Mouse (Mus musculus) cerebellum, postnatal 25 days (tissue): ENCODE measurements at regions not wholly inside any gene's neighbourhood (a gene's known extent, or its start where the extent isn't known, plus 50 kb on each side); places are given as distances from the start of the nearest gene placed in this dataset.

Experiments used
- DNase-seq, 2 experiments: peaks; one replicate each; pipeline ENCODE4 v3.0.0; 2021; ENCODE audit warnings: mixed read lengths in 2 of 2

DNA sequence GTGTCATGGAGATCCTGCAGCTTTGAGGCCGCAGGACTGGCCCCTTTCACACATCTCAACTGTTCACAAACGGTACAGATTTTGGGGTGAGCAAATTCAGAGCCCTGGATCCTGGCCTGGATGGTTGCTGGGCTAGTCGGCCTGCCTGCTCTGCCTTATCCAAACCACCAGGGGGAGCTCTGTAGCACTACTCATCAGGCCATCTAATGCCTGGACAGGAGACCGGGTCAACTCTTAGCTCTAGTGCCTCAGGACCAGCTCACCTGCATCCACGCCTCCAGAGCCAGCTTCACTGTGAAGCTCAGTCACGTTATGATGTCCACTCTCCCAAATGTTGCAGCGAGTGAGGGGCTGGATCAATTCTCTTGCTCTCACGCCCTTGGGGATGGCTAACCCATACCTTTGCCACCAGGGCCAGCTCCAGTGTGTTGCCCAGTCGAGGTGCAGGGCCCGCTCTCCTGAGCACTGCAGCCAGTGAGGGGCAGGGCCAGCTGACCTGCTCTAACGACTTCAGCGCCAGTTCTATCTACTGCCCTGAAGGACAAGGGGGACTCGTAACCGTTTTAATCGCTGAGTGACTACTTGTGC is 206.8 kb downstream of the Etnk1 start:
- peak; percentile 71 to 81 for DNase-seq

DNA sequence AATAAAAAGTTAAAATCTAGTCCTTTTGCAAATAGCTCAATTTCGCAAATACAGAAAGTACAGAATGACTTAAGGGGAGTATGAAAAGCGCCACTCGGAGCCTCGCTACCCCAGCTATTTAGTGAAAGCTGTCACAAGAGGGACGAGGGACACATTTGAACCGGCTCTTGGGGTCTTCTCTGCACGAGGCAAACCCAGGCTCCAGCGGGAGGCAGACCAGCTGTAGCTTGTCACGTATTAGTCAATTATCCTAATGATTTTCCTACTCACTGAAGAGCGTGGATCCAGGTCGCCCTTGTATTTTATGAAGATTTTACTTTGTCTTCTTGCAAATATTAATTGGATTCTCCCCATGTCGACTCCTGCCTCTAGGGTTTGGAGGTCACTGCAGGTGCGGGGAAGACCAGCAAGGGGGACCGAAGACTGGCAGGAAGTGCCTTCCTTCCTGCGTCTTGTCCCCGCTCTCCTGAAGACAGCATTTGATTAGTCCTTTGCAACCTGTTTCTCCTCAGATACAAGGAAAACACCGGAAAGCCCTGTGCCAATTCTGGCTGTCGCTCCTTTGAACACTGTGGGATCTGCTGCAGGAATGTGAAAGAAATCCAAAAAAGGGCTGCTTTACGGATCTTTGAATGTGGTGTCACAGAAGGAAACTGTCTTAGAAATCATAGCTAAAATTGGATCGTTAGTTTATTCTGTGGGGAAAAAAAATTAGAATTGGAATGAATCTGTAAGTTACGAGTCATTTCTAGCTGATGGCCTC is 209.1 kb downstream of the Etnk1 start:
- DNase-seq, result no peak

DNA sequence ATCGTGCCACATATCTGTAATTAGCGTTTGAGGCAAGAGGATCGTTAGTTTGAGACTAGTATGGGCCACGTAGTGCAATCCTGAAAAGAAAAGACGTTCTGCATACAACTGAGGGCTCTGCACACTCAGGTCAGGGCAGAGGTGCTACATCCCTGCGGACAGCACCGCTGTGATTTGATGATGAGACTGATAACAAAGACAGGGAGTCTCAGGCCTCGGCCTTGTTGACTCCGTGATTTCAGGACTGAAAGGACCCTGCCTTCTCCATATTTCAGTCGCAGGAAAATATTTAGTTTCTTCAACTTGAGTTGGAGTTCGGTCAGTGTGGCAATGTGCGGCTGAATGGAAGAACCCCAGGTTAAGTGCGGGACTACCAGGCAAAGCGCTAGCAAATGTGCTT is 210.1 kb downstream of the Etnk1 start:
- no peak for DNase-seq

DNA sequence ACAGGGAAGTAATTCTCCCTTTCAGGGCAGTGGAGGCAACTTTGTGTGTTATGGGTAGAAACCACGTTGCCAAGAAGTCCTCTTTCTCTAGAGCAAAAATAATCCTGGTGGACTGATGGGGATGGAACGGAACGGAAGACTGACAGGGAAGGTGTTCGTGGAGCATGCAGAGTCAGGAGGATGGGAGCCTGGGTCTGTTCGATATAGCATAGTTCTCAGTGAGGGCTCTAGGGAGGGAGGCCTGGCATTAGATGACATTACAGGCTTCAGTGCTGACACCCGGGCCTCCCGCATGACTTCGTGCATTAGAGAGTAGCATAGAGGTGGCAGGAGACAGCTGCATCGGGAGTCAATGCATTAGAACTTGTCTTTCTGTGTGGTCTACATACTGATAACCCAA is 211.1 kb downstream of the Etnk1 start:
- no peak for DNase-seq

DNA sequence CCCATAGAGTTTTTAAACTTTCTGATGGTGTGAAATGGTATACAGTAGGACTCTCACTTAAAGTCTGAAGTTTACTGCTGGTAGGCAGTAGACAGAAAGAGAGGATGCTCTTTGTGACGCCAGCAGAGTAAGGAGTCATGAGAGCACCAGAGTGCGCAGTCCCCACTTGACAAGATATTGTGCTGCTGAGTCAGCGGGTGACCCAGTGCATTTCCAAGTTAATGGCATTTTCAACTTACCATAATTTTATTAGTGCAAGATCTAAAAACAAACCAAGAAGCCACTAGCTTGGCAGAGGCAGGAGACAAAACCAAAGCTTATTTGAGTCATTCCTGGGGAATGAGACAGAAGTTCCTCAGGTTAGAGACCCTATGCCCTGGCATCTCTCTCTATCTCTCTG is 213.5 kb downstream of the Etnk1 start:
- no peak for DNase-seq

DNA sequence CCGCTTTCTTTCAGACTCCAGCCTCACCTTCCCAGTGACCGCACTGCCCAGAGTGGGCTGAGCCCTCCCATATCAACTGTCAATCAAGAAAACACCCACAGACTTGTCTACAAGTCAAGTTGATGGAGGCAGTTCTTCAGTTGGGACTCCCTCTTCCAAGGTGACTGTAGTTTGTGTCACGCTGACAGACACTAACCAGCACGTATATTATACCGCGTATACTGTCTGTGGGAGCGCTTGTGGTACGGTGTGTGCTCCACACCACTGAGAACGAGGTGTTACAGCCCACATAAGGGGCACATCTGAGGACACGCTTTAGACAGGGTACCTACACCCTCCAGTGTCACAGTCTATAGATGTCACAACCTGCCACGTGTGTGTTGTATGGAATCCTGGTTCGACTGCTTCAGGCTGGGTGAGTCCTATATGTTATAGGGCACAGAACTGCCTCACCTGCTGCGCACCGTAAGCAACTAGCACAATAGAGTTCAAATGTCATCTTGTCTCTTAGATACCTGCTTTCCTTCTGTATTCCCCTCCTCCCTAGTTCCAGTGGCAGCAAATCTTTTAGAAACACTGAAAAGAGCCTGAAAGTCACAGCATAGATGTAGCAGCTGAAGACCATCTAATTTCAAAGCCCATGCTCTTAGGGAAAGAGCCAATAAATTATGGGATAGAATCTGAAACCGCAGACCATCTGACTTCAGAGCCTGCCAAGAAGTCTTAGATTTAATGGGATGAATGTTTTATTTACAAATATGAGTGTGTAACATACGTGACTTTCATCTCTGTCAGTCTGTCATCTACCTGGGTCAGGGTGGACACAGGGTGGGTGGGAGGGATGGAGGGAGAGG is 219.8 kb downstream of the Etnk1 start:
- no peak for DNase-seq

DNA sequence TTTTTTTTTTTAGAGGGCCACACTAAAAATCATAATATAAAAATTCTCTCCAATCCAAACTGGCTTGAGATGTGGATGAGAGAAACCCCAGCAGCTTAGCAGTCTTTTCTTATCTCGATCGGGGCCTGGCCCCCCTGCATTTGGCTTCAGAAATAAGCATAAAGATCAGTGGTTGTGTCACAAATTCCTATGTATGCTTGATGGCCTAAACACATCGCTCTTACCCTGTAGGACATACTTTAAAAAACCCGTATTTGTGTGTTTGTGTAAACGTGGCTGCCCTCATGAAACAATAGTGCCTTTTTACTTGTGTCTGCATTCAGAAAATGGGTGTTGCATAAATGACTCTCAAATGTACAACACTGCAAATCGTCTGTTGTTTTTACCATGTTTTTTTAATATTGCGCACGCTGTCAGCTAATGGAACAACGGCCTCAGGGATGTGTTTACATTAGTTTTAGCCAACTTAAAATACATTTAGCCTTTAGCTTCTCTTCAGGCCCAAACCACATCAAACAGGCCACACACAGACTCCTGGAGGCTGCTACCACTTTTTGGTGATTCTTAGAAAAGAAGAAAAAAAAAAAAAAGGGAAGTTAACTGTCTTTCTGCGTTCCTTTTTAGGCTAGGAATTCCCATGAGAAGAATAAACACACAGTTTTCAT is 226.7 kb downstream of the Etnk1 start:
- no peak for DNase-seq

DNA sequence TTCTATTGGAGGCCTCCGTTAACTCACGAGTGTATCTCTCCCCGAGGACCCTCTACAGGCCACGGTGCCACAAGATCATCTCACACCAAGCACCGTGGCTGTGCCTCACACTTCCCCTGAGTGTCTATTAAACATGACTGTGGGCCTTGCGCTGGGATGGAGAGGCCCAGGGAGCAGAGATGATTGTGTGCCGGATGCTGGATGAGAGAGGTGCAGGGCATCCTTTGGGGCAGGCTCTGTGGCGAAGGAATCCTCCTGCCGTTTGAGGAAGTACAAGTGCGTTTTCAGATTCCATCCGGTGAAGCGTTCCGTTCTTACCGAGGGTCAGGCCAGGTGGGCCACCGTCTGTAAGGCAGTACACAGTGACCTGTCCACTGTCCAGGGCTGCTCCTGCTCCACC is 227.4 kb downstream of the Etnk1 start:
- no peak for DNase-seq

DNA sequence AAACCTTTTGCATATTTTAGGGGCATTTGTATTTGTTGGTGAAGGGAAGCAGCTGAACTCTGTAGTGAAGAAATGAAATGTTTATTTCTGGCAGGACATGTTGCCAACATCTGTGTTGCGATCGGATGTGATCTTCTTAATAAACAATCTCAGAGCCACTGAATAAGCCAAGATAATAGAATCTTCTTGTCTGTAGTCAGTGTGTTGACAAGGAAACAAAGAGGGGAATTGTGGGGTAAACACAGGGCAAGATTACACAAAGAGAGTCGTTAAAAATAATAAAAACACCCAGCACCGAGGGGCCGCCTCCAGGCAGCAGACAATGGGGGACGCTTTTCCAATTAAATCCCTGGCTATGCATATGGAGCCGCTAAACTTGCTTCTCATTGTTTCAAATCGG is 234.4 kb downstream of the Etnk1 start:
- DNase-seq, result no peak

DNA sequence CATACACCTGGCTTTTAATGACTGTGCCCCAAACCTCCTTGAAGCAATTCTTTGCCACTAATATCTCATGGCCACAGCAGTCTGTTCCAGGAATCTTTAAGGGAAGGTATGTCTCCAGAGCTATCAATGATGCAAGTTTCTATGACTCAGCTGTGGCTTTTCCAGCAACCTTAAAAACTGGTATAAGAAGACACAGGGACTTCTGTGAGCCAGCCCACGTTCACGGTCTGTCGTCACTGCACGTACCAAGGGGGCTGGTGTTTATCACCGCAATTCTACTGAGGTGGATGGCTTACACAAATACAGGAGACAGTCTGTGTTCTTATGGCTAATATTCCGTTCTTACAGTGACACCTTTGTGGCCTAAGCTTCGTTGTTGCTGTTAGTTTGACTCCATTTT is 234.9 kb downstream of the Etnk1 start:
- no peak for DNase-seq

DNA sequence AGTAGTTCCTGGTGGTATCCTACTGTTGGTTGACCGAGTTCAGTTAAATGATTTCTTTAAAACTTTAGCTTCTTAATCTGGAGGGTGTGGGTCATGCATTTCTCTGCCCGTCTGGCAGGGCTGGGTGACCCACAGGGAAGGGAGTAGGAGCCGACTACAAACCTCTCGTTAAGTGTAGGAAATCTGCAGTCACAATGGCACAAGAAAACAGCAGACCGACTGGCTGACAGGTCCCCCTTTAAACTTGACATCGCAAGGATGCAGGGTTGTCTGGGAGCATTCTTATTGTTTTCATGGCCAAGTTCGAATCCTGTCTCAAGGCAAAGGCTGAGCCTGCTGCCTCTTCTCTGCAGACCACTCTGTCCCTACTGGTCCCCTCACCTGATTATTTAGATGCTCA is 235.7 kb downstream of the Etnk1 start:
- DNase-seq, result no peak

DNA sequence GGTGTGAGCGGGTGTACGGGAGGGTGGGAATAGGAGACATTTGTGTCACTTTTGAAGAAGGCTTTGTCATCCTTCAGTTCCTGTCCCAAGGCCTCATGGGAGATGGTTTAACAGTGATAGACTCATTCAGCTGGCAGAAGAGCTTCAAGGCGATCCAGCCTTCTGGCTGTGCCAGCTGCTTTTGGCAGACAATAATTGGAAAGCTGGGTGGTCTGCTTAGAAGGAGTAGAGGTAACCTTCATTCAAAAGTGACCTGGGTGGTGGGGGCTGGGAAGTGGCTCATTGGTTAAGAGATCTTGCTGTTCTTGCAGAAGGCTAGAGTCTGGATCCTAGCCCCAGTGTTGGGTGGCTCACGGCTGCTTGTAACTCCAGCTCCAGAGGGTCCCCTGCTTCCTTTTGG is 237.5 kb downstream of the Etnk1 start:
- no peak for DNase-seq

DNA sequence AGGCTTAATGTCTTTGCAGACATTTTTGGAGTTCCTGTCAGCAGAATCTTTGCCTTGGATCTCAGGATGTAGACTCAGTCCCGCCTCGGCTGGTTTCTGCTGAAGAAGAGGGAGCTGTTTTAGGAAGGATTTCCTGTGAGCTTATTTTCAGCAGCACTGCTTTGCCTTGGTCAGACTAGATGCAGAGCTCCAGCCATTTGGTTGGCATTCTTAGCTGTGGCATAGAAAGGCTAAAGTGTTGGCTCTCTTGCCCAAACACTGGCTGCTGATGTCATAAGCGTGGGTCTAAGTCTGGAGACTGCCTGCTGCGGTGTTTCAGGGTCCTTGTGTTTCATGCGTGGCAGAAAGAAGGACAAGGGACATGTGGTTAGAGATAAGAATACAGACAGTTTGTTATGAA is 245.0 kb downstream of the Etnk1 start:
- DNase-seq, result no peak

DNA sequence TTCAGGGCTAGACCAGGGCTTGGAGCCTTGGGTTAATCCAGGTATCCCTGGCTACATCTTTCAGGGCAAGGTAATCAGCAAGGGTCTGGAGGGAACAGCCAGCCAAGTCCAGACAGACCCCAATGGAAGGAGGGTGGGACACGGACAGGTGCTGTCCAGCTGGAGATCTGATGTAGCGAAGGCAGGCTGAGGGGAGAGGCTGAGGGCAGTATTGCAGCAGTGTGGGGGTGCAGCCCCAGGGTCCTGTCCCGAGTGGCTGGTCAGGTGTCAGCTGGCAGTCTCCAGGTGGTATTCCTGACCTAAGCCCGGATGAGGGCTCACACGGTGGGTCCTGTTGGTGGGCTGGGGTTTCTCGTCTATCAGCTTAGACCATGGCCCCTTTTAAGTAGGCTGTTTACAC is 245.7 kb downstream of the Etnk1 start:
- DNase-seq, result no peak

DNA sequence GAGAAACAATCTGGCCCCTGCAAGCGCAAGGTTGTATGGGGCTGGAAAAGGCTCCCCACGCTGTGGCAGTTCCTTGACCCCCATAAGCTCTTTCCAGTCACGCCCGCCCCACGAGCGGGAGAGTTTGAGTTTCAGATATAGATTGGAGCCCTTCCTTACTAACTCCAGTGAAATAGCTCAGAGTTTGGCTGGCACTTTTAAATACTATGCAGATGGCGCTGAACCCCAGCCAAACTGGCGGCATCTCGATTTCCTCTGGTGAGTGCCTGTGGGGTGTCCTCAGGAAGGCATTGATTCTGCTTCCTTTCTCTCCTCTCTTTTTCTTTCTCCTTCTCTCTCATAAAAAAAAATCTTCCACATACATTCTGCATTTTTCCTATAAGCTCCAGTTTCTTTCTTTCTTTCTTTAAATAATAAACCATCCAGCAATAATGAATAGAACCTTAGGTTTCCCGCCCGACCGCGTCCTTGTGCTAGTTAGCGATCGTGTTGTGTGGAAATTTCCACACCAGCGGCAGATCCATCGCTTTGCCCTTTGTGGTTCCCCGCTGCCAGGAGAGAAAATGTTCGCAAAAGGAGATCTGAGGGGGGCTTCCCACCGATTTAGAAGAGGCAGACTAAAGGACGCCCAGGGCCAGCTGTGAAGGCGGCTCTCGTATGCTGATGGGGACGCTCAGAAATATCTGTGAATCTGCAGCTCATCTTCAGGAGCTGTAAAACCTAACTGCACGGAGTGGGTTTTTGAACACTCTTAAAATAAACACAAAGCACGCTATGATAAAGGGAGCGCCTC is 247.8 kb downstream of the Etnk1 start:
- DNase-seq, result peak; percentile 84 to 85

DNA sequence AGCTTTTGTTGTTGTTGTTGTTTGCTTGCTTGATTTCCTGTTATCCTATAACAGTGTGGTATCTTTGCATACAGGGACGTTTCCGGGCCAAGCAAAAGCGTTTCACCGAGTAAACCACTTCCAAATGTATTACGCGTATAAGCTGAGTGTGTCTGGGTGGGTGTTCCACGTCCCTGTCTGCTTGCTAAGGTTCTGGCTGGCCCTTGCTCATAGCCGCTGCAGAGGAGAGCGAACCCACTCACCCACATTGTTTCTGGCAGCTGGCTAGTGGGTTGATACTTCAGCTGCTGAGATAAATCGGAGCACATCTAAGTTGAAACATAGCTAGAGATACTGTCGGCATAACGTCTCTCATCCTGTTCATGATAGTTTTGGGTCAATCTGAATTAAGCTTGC is 248.4 kb downstream of the Etnk1 start:
- peak; percentile 14 to 33 for DNase-seq

DNA sequence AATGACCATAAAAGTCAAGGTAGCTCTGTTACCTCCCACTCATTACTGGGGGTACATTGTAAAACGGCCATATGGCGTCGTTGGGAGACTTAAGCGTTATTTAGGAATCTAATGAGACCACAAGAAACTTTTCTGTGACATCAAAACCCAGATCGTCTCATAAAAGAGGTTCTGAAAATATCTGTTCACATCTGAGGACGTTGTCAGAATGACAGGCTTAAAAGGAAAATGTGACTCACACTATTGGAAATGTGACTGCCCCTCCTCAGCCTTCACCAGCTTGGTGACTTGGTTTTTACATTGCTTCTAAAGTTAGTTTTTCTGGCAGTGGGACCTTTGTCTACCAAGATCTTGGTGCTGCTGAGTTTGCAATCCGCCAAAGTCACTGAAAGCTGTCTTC is 252.9 kb downstream of the Etnk1 start:
- no peak for DNase-seq

DNA sequence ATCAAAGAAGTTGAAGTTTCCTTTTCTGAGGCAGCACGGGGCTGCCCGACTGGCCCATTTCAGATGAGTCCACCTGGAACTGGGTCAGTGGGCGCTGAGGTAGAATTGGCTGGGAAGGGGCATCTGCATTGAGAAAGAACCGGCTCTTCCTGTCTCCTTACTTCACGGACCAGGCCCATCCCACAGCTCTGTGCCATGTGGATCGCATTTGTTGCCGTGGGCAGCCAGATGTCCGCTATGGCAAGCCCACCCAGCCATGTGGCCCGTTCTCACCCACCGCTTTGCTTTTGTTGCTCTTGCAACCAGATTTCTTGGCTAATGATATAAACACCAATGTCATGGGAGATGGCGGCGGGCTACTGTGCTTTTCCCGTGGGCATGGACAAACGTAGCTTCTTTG is 256.0 kb downstream of the Etnk1 start:
- no peak for DNase-seq

DNA sequence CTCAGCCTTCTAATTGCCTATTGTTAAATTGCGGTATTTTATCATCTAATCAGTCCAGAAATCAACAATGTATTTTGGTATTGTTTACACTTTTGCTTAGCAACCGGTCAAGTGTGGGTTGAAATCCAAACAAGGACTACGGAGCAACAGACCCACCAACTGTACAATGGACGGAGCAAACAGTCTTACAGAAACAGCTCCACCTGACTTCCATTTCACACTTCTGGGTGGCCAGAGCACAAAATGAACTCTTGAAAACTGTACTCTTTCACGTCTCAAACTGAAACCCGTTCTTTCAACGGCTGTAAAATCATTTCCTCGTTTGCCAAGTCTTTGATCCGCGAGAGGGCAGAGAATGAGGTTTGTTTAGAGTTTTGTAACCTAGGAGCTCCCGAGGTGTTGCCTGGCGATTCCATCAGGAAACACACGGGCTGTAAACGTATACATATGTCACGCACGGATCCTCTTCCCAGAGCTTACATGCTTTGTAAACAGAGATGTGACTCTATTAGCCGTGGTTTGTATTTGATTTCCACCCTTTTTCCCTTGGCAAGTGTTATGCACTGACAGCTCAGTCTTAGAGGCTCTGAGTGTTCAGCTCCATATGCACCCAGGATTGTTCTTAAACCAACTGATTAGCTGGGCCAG is 258.3 kb downstream of the Etnk1 start:
- no peak for DNase-seq

DNA sequence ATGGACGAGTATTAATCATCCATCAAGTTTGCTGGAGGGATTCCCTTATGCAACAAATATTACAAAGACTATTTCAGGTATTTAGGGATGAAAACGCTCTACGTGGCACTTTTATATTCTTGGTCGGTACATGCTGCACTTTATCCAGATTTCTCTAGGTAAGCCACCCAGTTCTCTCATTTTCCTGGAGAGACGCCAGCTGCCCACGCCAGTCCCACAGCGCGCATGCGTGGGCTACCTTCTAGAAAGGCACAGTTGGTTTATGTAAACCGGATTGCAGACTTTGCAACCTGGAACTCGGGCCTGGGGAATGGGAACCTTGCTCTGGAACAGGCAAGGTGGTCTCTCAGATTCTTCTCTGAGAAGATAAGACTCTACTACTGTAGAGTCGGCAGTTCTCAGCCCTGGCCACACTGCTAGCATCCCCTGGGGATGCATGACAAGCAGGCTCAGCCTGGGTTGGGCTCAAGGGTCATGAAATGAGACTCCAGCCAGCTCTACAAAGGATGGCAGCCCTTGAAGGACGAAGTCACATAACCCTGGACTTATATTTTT is 265.0 kb downstream of the Etnk1 start:
- DNase-seq, result no peak

DNA sequence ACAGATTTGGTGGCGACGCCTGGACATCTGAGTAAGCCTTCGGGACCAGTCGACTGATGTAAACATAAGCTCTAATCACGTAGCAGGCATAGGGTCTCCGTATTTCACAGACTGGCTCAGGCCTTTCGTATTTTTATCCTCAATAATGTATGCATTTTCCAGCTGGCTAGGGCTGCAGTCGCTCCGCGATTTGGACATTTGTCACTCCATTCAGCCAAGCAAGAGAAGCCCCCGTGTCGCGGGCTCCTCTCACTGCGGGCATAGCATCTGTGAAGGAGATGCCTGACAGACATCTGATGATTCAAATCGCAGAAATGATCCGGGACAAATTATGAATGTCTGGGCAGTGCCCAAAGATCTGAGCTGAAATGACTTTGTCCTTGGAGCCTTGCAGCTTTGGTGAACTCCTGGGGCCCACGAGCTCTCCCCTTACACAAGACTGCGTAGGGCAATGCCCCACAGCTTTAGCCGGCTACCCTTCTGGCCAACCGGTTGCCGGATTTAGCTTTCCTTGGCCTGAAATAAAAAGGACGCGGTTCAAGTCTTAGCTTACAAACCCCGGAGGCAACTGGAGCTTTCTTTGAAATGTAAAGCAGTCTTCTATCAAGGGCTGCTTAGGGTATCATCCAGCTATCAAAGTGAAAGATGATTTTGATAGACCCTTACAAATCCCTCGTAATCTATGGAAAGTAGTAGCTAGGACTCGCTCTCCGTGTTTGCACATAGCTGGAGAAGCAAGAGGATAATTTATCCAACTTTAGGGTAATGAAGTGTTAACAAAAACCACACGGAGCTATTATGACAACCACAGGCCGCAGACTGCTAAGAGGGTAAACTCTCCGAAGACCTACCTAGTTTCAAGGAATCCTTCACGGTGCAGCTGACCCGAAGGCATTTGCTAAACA is 270.6 kb downstream of the Etnk1 start:
- peak; percentile 14 to 34 for DNase-seq
